Mouse (Mus musculus) retina, postnatal 7 days (tissue): ENCODE measurements at regions not wholly inside any gene's neighbourhood (a gene's known extent, or its start where the extent isn't known, plus 50 kb on each side); places are given as distances from the start of the nearest gene placed in this dataset.

Experiments used
- DNase-seq: peaks from one replicate; pipeline ENCODE4 v3.0.0-alpha.2; 2012; ENCODE audit warnings: low read depth, low spot score

DNA sequence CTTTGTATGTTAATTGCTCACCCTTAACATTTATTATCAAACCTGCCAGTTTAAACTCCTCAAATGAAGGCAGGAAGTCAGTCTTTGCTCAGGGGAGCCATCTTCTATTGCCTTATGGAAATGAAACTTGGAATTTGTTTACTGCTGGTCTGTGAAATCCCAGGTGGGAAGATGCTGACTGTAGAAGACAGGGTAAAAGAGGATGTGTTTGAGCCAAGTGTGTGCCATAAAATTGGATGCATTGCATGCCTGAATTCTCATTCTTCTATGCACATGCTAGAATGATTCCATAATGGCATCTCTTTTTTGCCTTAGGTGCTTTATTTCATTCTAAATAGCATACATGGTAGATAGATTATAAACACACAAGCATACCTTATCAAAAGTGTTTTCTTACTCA, 1249.9 kb upstream of the Lrrc6 start:
- no peak for DNase-seq

DNA sequence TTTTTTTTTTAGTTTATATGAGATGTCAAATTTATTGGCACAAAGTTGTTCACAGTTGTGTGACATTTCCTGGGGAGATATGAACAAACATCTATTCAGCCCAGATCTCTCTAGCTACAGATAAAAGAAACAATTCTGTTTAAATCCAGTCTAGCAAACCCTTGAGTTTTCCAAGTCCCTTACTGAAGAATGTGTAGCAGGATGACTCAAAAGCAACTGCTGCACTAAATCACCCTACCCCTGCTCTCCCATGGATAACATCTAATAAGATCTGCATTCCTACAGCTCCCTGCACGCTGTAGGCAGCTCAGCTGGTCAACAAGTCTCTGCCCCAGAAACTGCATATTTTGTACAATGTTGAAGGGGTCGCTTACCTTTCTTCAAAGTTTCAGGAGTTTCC, 1242.6 kb upstream of the Lrrc6 start:
- DNase-seq: no peak

DNA sequence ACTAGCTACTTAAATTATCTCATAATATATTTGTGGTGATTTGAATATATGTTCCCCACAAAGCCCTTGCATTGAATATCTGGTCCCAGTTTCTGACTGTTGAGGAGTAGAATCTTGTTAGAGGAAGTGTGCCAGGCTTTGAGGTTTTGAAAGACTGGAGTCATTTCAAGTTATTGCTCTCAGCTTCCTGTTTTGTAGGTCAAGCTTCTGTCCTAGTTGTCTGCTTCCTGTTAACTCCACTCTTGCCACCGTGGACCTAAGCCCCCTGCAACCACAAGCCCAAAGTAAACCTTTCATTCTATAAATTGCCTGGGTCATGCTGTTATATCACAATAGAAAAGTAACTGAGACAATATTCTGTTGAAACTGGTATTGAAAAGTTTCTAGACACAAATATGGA, 1232.3 kb upstream of the Lrrc6 start:
- DNase-seq: no peak

DNA sequence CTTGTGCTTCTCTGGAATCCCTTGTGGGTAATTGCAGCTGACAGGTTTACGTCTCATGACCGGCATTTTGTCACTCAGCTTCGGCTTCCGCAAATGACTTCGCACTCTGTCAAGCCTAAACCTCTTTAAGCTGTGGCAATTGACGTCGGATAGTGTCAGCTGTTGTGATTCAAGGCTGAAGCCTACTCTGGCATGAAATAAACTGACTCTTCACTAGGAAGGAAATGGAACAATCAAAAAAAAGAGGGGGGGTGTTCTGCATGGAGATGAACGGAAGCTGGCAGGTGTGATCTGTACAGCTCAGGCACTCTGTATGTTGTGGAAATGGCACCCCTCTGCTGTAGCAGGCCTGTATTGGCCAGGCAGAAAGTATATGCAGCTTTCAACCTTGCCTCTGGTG, 1228.8 kb upstream of the Lrrc6 start:
- peak; percentile 25 for DNase-seq

DNA sequence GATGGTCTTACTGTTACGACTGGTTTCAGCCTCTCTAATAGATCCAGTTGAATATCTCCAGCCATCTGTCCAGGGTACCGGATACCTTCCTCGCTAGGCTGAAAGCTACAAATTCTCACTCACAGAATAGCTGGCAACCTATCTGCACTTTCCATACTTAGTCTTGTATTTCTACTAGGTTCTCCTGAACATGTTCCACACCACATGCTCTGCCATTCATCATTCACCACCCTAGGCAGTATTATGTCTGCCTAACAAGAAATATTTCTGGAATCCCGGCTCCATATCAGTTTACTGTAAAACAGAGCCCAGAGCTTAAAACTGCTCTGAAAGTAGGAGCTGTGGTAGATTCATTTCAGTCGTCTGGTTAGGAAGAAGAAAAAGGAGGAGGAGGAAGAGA, 1224.5 kb upstream of the Lrrc6 start:
- DNase-seq: no peak

DNA sequence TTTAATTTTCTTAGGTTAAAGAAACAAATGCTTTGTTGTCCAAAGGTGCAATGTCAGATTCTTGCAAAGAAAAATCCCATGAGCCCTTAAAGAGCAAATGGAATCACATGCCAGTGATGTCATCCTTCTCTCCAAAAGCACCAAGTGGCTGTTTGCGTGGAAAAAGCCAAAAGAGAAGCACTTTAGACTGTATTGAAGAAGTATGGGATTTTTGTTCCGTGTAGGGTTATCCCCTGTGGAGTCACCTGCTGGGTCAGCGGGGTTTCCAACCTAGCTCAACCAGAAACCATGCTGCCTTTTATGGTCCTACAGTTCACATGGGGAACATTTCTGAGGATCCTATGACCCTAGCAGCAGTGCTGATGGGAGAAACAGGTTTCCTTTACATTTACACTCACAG, 1213.5 kb upstream of the Lrrc6 start:
- DNase-seq: no peak

DNA sequence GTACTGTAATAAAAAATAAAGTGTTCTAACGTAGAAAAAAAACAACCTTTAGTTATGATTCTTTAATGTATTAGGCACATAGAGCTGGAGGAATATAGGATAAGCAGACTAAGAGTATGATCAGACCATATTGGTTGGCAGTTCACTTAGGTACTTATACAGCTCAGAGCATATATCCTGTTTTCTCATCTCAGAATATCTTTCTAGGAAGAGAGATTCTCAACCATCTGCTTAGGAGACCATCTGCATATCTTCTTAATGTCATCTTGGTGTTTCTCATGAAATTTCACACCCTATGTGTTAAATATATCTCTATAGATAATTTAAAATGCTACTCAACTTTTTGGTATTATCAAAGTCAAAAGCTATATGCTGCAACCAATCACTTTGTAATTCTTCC, 1185.4 kb upstream of the Lrrc6 start:
- no peak for DNase-seq

DNA sequence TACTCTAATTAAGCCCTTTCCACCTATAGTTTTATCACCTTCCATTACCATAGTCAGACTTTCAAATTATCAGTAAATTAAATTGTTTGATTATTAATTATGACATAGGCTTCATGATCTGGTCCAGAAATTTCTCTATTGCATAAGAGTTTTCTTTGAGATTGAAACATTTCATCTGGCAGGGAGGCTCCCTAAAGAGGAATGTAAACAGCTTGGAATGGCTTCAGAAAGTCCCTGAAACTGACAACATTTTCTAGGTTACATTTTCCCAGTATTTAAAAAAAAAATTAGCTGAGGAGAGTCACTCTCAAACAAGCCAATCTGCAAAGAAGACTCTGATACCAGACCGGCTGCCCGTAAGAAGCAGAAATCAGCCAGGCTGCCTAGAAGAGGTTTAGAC, 1172.6 kb upstream of the Lrrc6 start:
- DNase-seq: no peak

DNA sequence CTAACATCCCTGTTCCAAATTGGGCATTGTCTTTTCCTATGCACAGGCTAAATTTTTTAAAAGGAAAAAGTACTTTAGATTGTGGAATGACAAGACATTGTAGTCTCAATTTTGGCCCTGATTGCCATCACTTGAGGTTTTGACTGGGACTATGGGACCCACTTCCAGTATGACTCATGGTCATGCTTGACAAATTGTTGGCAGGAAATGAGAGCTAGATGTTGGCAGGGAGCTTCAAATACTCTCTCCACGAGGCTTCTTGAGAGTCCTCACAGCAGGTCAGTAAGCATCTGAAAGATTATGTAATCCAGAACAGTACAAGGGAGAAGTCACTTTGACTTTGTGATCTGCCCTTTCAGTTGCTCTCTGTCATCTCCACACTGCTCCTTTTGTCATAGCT, 1135.4 kb upstream of the Lrrc6 start:
- DNase-seq: no peak

DNA sequence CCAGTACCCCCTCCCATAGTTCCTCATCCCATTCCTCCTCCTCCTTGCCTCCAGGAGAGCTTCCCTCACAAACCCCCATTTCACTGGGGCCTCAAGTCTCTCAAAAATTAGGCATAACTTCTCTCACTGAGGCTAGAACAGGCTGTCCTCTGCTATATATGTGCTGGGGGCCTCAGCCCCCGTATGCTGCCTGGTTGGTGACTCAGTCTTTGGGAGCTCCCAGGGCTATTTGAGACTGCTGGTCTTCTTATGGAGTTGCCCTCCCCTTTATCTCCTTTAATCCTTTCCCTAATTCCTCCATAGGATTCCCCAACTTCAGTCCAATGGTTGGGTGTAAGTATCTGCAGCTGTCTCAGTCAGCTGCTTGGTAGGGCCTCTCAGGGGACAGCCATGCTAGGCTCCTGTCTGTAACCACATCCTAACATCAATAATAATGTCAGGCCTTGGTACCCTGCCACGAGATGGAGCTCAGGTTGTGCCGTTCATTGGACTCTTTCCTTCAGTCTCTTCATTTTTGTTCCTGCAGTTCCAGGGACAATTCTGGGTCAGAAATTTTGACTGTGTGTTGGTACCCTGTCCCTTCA, 1126.1 kb upstream of the Lrrc6 start:
- no peak for DNase-seq

DNA sequence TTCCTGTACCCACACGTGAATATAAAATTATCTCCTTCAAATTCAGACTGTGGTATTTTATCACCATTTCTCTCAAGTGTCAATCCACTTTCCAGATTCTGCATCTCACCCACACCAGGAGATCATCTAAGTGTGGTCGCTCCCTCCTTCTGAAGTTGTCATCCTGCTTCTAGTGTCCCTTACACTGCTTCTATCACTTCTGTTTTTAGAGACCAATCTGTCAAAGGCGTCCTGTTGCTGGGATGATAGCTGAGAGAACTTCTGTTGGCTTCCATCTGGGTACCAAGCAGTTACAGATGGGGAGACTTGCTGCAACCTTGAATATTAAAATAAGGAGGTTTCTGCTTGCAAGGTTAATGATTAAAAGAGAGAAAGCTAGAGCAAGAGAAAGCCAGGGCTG, 1111.2 kb upstream of the Lrrc6 start:
- DNase-seq: no peak

DNA sequence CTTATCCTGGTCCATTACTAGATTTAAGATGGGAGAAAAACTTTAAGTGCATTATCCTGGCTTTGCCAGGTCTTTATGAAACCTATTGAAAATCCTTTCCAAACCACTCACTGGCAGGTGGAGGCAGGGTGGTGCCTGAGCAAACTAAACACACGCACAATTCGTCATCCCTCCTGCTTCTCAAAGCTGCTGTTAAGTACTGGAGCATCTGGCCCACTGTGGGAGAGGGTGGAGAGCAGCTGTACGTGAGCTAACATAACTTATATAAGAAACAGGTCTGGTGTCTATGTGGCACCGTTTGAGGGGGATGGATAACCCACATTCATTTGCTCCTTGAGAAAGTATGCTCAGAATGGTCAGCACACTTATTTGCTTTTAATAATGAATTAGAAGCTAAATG, 1097.7 kb upstream of the Lrrc6 start:
- no peak for DNase-seq

DNA sequence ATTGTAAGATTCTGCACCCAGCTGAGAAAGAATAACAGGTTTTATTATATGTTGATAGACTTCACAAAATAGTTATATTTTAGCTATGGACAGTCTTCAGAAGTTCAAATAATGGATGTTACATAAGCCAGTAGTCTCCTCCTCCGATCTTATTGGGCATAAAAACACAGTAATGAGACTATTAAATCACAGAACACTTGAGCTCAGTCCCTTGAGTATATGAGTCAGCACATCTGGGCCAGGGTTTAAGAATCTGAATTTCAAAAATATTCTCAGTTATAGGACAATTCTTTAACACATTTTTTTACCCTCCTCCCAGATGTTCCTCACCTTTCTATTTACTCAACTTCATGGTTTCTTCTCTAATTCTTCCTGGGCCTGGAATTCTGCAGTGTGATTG, 1075.9 kb upstream of the Lrrc6 start:
- no peak for DNase-seq

DNA sequence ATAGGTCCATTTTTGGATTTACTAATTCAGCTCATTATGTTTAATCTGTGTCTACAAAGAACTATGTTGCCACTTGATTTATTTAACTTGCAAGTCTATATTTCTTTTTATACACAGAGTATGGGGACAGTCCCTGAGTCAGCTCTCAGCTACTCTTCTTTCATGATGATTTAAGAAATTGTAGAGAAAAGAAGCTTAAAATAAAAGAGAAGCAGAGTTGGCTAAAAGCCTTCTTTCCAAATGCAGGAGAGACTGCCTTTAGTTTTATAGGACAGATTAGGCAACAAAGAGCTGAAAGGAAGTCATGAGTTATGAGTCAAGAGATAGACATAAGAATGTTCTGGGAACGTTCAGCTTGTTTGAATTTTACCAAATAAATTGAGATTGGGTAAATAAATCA, 1070.9 kb upstream of the Lrrc6 start:
- DNase-seq: no peak

DNA sequence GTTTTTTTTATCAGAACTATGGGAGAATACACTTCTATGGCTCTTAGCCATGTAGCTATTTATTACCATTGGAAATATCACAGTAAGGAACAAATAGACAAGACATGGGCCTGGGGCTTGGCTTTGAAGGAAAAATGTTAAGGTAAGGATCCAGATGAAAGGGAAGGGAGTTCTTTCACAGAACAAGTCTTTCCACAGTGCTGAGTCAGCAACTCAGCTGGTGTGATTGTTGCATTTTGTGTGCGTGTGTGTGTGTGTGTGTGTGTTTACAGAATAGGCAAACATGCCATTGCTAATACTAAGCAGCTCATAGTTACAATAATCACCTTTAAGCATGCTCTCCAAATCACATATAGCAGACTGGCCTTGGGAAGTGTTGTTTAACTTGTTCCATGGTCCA, 1056.6 kb upstream of the Lrrc6 start:
- DNase-seq: no peak

DNA sequence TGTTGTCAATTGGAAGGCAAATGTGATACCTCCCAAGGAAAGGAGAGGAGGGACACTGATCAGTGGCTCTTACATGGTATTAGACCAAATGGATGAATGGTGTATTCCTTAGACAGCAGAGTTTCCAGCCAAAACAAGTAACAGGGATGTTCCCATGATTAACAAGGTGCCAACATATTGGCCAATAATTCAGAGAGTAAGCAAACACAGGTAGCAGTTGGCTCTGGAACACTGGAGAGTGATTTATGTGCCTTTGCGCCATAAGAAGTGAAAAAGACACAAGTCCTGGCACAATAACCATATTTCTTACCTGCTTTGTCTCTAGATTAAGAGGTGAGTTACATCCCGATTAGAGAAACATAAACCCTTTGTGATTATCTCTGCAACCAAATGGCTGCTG, 1051.2 kb upstream of the Lrrc6 start:
- no peak for DNase-seq

DNA sequence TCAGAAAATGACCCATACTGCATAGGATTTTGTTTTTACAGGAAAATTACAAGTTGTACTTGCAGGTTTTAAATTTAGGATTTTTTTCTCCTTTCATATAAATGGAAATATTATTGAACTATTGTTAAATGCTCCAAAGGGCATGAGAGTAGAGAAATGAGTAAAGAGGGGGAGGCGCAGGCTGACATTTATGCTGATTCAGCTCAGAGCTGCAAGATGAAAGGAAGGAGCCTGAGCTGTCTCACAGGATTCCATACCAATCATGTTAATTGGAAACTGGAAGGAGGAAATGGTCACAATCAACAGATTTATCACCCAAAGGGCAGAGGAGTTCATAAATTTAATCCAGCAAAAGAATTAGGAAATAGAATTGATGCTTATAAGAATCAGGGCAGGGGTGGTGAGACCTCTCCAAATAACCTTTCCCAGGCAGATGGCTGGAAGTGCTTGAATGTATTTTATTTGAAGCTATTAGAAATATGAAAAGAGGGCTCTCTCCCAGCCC, 1046.2 kb upstream of the Lrrc6 start:
- DNase-seq: no peak

DNA sequence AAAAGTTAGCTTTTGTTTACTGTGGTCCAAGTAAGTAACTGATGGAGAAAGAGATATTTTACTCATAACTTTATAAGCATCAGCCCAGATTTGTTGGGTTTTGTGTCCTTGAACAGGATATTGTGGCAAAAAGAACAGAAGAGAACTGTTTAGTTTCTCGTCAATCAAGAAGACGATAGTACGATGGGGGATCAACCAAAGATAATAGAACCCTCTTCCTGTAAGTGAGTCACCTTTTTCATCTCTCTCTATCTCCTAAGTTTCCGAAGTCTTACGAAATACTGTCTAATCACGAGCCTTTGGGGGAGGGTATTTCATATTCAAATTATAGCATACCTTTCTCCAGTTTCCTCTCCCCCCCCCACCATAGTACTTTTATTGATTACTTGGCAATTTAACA, 1045.0 kb upstream of the Lrrc6 start:
- DNase-seq: no peak

DNA sequence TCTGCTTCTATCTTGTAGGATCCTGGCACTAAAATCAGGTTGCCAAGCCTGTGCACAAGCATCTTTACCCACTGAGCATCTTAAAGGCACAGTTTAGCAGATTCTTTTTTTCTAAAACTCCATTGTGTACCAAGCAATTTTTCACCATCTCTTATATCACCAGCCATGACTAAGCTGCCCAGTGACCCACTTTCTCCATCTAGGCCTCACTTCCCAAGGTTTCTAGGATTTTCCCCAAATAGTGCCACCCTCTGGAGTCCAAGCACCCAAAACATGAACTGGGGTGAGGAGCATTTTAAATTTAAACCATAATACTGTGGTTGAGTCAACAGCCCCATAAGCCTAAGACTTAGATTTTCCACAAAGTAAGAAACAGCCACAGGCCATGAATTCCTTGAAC, 1013.0 kb upstream of the Lrrc6 start:
- no peak for DNase-seq

DNA sequence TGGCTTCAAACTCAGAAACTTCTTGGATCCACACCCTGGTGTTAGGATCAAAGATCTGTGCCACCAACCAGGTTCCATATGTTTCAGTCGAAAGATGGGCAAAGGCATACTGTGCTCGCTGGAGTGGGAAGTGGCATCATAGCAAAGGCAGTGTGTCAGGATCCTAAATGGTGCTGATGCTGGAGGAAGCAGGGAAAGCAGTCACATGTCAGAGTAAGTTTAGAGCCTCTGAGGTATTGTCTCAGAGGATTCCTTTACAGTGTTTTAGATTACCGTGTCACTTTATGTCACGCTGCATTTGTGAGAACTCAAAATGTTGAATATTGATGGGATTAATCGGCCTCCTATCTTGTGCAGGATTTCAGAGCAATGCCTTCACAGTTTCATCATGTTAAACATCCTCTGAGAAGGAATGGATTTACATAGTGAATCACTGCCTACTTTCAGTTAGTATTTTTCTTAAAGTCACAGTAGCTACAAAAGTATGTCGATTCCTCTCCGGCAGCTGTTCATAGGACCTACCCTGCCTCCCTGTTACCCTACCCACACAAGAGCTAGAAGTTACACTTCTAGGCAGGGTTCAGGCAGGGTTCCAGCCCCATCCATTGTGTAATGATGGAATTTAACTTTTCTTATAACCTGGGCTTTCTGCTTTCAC, 994.4 kb upstream of the Lrrc6 start:
- no peak for DNase-seq

DNA sequence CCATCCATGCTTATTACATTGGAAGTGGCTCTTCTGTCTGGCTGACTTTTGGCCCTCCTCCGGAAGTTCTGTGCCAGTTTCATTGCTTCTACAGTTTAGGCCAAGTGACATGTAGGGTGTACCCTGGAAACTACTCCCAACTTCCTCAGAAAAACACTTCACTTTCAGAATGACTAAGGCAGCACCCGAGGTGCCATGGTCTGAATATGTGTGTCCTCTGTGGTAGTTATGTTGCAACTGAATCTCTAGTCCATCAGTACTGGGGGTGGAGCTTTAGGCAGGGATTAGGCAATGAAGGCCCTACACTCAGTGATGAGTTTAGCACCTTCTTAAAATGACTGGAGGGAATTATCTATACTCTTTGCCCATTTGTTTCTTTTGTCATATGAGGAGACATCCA, 981.0 kb upstream of the Lrrc6 start:
- DNase-seq: no peak

DNA sequence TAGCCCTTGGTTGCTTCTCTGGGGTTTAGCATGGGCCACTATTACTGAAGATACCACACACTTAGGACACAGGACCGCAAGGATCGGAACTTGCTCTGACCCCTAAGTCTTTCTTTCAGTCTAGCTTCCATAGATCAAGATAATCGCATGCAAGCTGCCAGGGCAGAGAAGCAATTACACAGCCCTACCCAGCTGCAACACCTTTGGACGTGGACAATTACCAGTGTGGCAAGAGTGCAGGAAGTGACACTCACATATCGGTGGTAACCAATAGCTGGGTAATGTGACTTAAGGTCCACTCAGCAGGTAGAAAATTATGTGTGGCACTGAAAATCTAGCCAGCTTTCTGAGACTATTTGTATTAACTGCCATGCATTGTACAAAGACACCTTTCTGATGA, 973.6 kb upstream of the Lrrc6 start:
- no peak for DNase-seq

DNA sequence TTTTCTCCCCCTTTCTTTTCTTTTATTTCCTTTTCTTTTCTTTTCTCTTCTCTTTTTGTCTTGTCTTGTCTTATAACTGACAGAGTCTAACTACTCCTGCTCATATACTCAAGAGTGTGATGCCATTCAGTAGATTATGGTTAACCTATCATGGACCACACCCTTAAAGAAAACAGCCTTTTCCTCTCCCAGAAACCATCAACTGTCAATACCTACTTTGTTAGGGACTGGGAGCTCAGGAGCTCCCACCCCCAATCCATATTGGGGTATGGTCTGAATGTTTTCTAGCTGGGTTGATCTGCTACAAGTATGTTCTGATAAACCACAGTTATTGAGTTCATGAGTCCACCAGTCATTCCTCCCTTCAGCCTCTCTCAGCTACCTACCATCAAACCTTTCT, 972.3 kb upstream of the Lrrc6 start:
- no peak for DNase-seq

DNA sequence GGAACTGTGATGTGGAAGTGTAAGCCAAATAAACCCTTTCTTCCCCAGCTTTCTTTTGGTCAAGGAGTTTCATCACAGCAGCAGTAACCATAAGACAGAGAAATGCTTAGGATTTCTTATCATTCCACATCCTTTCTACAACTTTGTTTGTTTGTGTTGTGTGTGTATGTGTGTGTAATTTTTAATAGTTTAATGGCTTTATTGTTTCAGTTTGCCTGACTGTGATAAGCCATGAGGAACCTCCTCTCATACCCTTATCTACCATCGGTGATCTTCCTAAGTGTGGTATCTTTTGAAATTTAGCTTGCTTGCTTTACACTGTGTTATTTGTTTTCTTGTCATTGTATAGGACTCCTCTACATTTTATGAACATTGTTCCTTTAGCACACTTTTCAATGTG, 970.6 kb upstream of the Lrrc6 start:
- DNase-seq: no peak
